Mouse (Mus musculus): ENCODE measurements around the gene Slc25a33.
A peak's percentile ranks its signal among the peaks of the same experiment; 100 is the strongest.
"Not testable (repeated sequence)": the region's sequence is repeated elsewhere in the genome, so short reads cannot be mapped to it uniquely, and the experiment has no call there.

The Slc25a33 gene

GRCm38 (mm10) chr4:149752836-149753235 is 21.2 kb downstream of the Slc25a33 start:
- no peak for DNase-seq

GRCm38 (mm10) chr4:149752124-149752799 is 21.8 kb downstream of the Slc25a33 start:
- peak; percentile 63 for DNase-seq

- no peak for DNase-seq
Observed at GRCm38 (mm10) chr4:149750671-149751070, 23.4 kb downstream of the Slc25a33 start.

- not testable (repeated sequence) for DNase-seq
Observed at GRCm38 (mm10) chr4:149749663-149750015, 24.4 kb downstream of the Slc25a33 start.

- DNase-seq = no peak
Observed at GRCm38 (mm10) chr4:149749003-149749662, 24.9 kb downstream of the Slc25a33 start.

GRCm38 (mm10) chr4:149744119-149744518 is 30.0 kb downstream of the Slc25a33 start:
- DNase-seq = no peak

GRCm38 (mm10) chr4:149742011-149742530 is 32.0 kb downstream of the Slc25a33 start:
- DNase-seq = no peak

GRCm38 (mm10) chr4:149740301-149740700 is 33.8 kb downstream of the Slc25a33 start:
- DNase-seq = no peak

GRCm38 (mm10) chr4:149739478-149739877 is 34.6 kb downstream of the Slc25a33 start:
- DNase-seq = no peak

- DNase-seq = peak; percentile 98
Observed at GRCm38 (mm10) chr4:149737383-149738324, 36.4 kb downstream of the Slc25a33 start, which contains the start of gene Tmem201. TSS of gene Tmem201 (minus strand) at chr4:149738044.

GRCm38 (mm10) chr4:149736581-149736980 is 37.5 kb downstream of the Slc25a33 start:
- no peak for DNase-seq

- no peak for DNase-seq
Observed at GRCm38 (mm10) chr4:149735624-149736250, 38.3 kb downstream of the Slc25a33 start.

- no peak for DNase-seq
Observed at GRCm38 (mm10) chr4:149734730-149735475, 39.2 kb downstream of the Slc25a33 start.

GRCm38 (mm10) chr4:149734246-149734645 is 39.8 kb downstream of the Slc25a33 start:
- DNase-seq = no peak

GRCm38 (mm10) chr4:149733748-149734147 is 40.3 kb downstream of the Slc25a33 start:
- DNase-seq = peak; percentile 60

- no peak for DNase-seq
Observed at GRCm38 (mm10) chr4:149732800-149733199, 41.3 kb downstream of the Slc25a33 start.

GRCm38 (mm10) chr4:149732313-149732712 is 41.8 kb downstream of the Slc25a33 start:
- DNase-seq = no peak

- DNase-seq = no peak
Observed at GRCm38 (mm10) chr4:149730827-149731226, 43.2 kb downstream of the Slc25a33 start.

- DNase-seq = no peak
Observed at GRCm38 (mm10) chr4:149728810-149729209, 45.3 kb downstream of the Slc25a33 start.

- DNase-seq = no peak
Observed at GRCm38 (mm10) chr4:149727636-149728035, 46.4 kb downstream of the Slc25a33 start.

GRCm38 (mm10) chr4:149725661-149726350 is 48.3 kb downstream of the Slc25a33 start:
- DNase-seq = peak; percentile 86

Measured in right cerebral cortex, postnatal 14 days (tissue).